Mouse (Mus musculus) CH12.LX (cell line): Measurements from ENCODE around the gene Abt1.
A peak's percentile ranks its signal among the peaks of the same experiment; 100 is the strongest.

Source experiments
- CHD2 ChIP-seq: IDR thresholded peaks from 2 replicates; pipeline ENCODE4 v1.6.1; 2011; ENCODE audit warnings: low read length, improper control_type of control experiment
- CTCF ChIP-seq, 2 experiments: IDR thresholded peaks in 1 of 2; conservative IDR thresholded peaks in 1 of 2; 2 replicates each; pipeline ENCODE4 v1.5.1; 2011 to 2012; ENCODE audit warnings: low read depth in 2 of 2, low read length in 2 of 2, improper control_type of control experiment in 1 of 2, inconsistent platforms in 1 of 2, mild to moderate bottlenecking in 1 of 2, moderate library complexity in 1 of 2
- EP300 ChIP-seq: IDR thresholded peaks from 2 replicates; pipeline ENCODE4 v1.6.1; 2011; ENCODE audit warnings: low read length, improper control_type of control experiment
- GABPA ChIP-seq: IDR thresholded peaks from 2 replicates; pipeline ENCODE4 v1.6.1; 2012; ENCODE audit warnings: low read depth, low read length, improper control_type of control experiment, inconsistent platforms; ENCODE audit not compliant: insufficient replicate concordance
- MAX ChIP-seq: IDR thresholded peaks from 2 replicates; pipeline ENCODE4 v1.6.1; 2011; ENCODE audit warnings: low read length, improper control_type of control experiment
- POLR2A ChIP-seq: IDR thresholded peaks from 2 replicates; pipeline ENCODE4 v1.6.1; 2011; ENCODE audit warnings: low read depth, mild to moderate bottlenecking, improper control_type of control experiment, low read length
- TBP ChIP-seq: conservative IDR thresholded peaks from 2 replicates; pipeline ENCODE4 v1.6.1; 2011; ENCODE audit warnings: low read depth, low read length, improper control_type of control experiment
- UBTF ChIP-seq: IDR thresholded peaks from 2 replicates; pipeline ENCODE4 v1.6.1; 2012; ENCODE audit warnings: low read depth, mild to moderate bottlenecking, inconsistent platforms, low read length, improper control_type of control experiment, moderate library complexity

DNA sequence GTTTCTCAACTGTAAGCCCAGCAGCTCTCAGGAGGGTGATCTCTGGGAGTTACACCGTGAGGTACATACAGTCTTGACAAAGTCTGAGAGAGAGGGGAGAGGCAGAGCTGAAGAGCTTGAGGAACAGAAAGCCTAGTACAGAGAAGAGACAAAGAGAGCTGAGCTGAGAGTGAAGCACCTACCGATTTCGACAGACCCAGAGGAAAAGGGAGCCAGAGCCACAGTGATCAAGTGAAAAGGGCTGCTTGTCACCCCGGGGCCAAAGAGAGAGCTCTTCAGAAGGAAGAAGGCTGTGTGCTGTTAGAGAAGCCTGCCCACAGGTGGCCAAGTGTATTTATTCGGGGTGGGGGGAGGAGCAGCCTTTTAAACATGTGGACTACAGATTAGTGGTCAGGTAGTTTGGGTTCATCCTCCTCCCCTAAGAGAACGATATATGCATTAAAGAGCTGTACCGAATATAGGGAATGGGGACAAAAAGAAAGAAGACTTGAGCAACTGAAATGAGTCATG, 42.0 kb upstream of the Abt1 start, which contains the start of gene Btn1a1:
- TF ChIP-seq POLR2A, result no peak
- TF ChIP-seq EP300, result no peak
- TF ChIP-seq CTCF (conservative IDR thresholded peaks at IDR 0.05 in 1 of 2, IDR thresholded peaks at IDR 0.05 in 1 of 2; ENCODE audit: low read depth in 2 of 2, low read length in 2 of 2), result peak in 1 of 2 experiments; percentile 45; a peak in 2 of 4 replicates
- no peak for TF ChIP-seq GABPA
- TF ChIP-seq CHD2, result no peak
- TF ChIP-seq MAX, result no peak
- TF ChIP-seq UBTF, result peak; percentile 50
- TF ChIP-seq TBP, result peak; percentile 80; the same call in 1 of the 2 replicates
